Mouse (Mus musculus) cortical plate, adult 2 months (tissue): ENCODE results near the gene Mkrn1.

Experiments
- CTCF ChIP-seq: fragments of 200-500 bp; IDR thresholded peaks from 2 replicates; pipeline ENCODE4 v1.5.1; 2011; ENCODE audit warnings: mild to moderate bottlenecking, control low read depth, low read length; ENCODE audit not compliant: insufficient read depth; ENCODE audit errors: extremely low read depth
- POLR2A ChIP-seq: fragments of 200-500 bp; IDR thresholded peaks from 2 replicates; pipeline ENCODE4 v1.6.1; 2011; ENCODE audit warnings: mild to moderate bottlenecking, low read length, control low read depth; ENCODE audit not compliant: insufficient read depth; ENCODE audit errors: extremely low read depth

DNA sequence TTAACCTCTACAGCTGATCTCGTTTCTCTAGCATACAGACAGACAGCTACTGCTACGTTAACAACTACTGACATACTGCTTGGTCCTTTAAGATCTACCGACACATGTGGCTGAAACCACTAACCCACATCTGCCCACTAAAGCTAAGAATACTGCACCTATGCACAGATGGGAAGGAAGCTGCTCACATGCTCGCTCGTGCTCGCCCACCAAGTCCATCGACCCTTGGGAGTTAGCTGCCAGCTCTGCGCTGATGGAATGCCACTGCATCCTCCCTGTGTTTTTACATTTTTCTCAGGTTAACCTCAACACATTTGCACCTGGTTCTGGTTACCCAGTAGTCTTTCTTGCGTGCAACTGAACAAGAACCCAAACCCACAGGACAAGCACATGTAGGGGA lies 21.9 kb downstream of the Mkrn1 start:
- TF ChIP-seq CTCF (no peak), POLR2A (no peak)
